Mouse (Mus musculus) G1E (cell line): Measurements from ENCODE around the gene Neurl4. TPM values are rescaled to one million over a fixed set of nuclear protein-coding genes. Genes with fewer than 3 reads are reported as not detected.

Experiments used
- ATAC-seq: 2 replicates; pipeline ENCODE4 v1.8.0; 2016; ENCODE audit warnings: mild to moderate bottlenecking; ENCODE audit not compliant: insufficient number of reproducible peaks, poor library complexity, low FRiP score, severe bottlenecking; ENCODE audit errors: extremely low read depth
- DNase-seq: peaks from one replicate; pipeline ENCODE4 v3.0.0; 2012; ENCODE audit warnings: low spot score
- H3K27me3 ChIP-seq: 2 replicates; pipeline ENCODE4 v1.6.1; 2012; ENCODE audit warnings: mild to moderate bottlenecking, low read length, inconsistent platforms; ENCODE audit not compliant: insufficient read depth
- H3K36me3 ChIP-seq: replicated peaks from 2 replicates; pipeline ENCODE3; 2012; ENCODE audit warnings: mild to moderate bottlenecking, inconsistent platforms
- H3K4me1 ChIP-seq: 2 replicates; pipeline ENCODE4 v1.6.1; 2012; ENCODE audit warnings: low read depth, low read length, inconsistent platforms, mixed read lengths; ENCODE audit not compliant: insufficient read depth
- H3K4me3 ChIP-seq: 2 replicates; pipeline ENCODE4 v1.5.1; 2012; ENCODE audit warnings: low read depth, mild to moderate bottlenecking, inconsistent platforms, low read length, moderate library complexity, mixed read lengths
- H3K9me3 ChIP-seq: replicated peaks from 2 replicates; pipeline ENCODE4 v1.6.1; 2012; ENCODE audit warnings: inconsistent platforms
- CTCF ChIP-seq: IDR thresholded peaks from 2 replicates; pipeline ENCODE4 v1.5.1; 2012; ENCODE audit warnings: low read depth, low read length, inconsistent platforms, mixed read lengths
- GATA1 ChIP-seq: IDR thresholded peaks from 2 replicates; pipeline ENCODE4 v1.6.1; 2012; ENCODE audit warnings: borderline replicate concordance, low read length, inconsistent platforms, mixed read lengths
- GATA2 ChIP-seq: IDR thresholded peaks from 2 replicates; pipeline ENCODE4 v1.6.1; 2012; ENCODE audit warnings: low read depth, low read length, inconsistent platforms, borderline replicate concordance
- POLR2AphosphoS5 ChIP-seq: IDR thresholded peaks from 2 replicates; pipeline ENCODE4 v1.6.1; 2012; ENCODE audit warnings: low read depth, low read length, inconsistent platforms; ENCODE audit not compliant: insufficient replicate concordance
- TAL1 ChIP-seq: conservative IDR thresholded peaks from 2 replicates; pipeline ENCODE4 v1.6.1; 2012; ENCODE audit warnings: low read depth, low read length, inconsistent platforms, mixed read lengths
- polyA plus RNA-seq: library from polyadenylated mRNA; stranded (reverse); fragments of >175 nt; gene quantifications from 2 replicates; pipeline ENCODE4 v1.2.3, GENCODE M21; 2012
- total RNA-seq, 2 experiments: library from RNA; stranded (forward) in 1 of 2; stranded (reverse) in 1 of 2; fragments of 200-1000 nt in 1 of 2; fragments of >200 nt in 1 of 2; fragmentation: Nextera tagmentation in 1 of 2; gene quantifications; 2 replicates each; pipeline ENCODE4 v1.2.3; 2014 to 2017

Neurl4 gene
- total and polyA plus RNA-seq, 3 experiments = 25.7 to 87.0 (median 27.2) TPM

- H3K4me3 ChIP-seq = peak within 1 kb of the TSS; percentile 27; the same call in 1 of the 2 replicates
- H3K9me3 ChIP-seq = peaks cover 12% of the 10 kb centered on the region
- H3K27me3 ChIP-seq = peaks cover 60% of the 10 kb centered on the region
- DNase-seq = no peak
- H3K36me3 ChIP-seq = no peaks in the 10 kb centered on the region
- TF ChIP-seq GATA1 (no peak), CTCF (no peak), GATA2 (no peak), TAL1 (no peak)
- no peak for ATAC-seq
- peaks cover 38% of the 10 kb centered on the region for H3K4me1 ChIP-seq
Measured at GRCm38 (mm10) chr11:69935137-69935879, 34.4 kb downstream of the Neurl4 start, which contains the start of gene Ybx2. Ybx2 (plus strand) TSS chr11:69935796.

GRCm38 (mm10) chr11:69936156-69936555 lies 35.3 kb downstream of the Neurl4 start:
- Histone ChIP-seq H3K4me1 (peaks cover 34% of the 10 kb centered on the region), H3K4me3 (no peak overlapping the region), H3K27me3 (peaks cover 67% of the 10 kb centered on the region), H3K9me3 (peaks cover 12% of the 10 kb centered on the region), H3K36me3 (no peaks in the 10 kb centered on the region)
- TF ChIP-seq CTCF (no peak), GATA2 (no peak), POLR2AphosphoS5 (no peak), TAL1 (no peak), GATA1 (no peak)
- DNase-seq = no peak
- ATAC-seq = no peak

DNA sequence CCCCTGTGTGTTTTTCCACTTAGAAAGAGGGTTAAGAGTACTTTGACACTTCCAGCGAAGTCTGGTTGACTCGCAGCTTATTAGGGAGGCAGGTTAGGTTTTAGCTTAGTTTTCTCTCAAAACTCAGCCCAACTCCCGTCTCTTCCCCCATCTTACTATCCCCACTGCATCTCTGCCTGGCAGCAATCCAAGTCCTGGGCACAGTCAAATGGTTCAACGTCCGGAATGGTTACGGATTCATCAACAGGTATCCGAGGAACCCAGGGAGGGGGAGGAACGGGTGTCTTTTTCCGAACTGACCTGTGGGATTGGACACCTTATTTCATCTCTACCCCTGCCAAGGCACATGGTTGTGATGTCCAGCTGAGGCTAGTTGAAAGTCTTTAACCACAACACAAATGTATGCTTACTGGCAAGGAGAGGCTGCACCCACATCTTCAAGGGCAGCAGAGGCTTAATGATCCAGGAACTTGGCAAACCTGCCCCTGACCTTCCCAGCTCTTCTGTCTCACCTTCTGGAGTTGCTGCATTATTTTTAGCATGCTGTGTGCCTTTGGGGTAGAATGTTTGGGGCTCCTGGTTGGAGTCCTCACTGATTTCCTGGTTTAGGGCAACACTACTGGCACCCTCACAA lies 36.0 kb downstream of the Neurl4 start:
- Histone ChIP-seq H3K27me3 (peaks cover 70% of the 10 kb centered on the region), H3K36me3 (no peaks in the 10 kb centered on the region), H3K9me3 (peaks cover 12% of the 10 kb centered on the region), H3K4me1 (peaks cover 27% of the 10 kb centered on the region), H3K4me3 (no peak overlapping the region)
- ATAC-seq = no peak
- DNase-seq = no peak
- TF ChIP-seq GATA2 = no peak
- no peak for TF ChIP-seq GATA1
- no peak for TF ChIP-seq CTCF
- TF ChIP-seq POLR2AphosphoS5 = no peak
- no peak for TF ChIP-seq TAL1

DNA sequence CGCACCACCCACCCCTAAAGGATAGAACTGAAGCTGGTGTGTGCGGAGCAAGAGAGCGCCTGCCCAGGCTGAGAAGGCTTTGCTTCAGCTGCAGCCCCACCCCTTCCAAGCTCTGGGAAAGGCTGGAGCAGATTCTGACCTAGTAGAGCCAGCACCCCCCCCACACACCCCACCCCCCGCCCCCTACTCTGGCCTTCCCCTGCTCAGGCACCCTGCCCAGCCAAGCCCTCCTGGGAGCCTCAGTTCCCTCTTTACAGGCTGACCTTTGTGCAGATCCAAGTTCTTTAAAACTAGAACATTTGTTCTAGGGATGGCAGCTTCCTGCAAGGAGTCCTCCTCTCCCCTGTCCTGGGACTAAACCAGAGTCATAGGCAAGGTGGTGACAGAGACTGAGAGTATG lies 36.5 kb downstream of the Neurl4 start:
- TF ChIP-seq GATA2 = no peak
- no peak for TF ChIP-seq CTCF
- TF ChIP-seq GATA1 = no peak
- TF ChIP-seq POLR2AphosphoS5 = no peak
- no peak for TF ChIP-seq TAL1
- Histone ChIP-seq H3K4me1 (peaks cover 21% of the 10 kb centered on the region), H3K27me3 (peaks cover 74% of the 10 kb centered on the region), H3K4me3 (no peak overlapping the region), H3K36me3 (no peaks in the 10 kb centered on the region), H3K9me3 (peaks cover 12% of the 10 kb centered on the region)
- no peak for DNase-seq
- ATAC-seq = no peak

GRCm38 (mm10) chr11:69937834-69938233 lies 37.0 kb downstream of the Neurl4 start:
- ATAC-seq (no peak), DNase-seq (no peak)
- peaks cover 78% of the 10 kb centered on the region for H3K27me3 ChIP-seq
- H3K36me3 ChIP-seq = no peaks in the 10 kb centered on the region
- H3K4me3 ChIP-seq = no peak overlapping the region
- peaks cover 12% of the 10 kb centered on the region for H3K9me3 ChIP-seq
- TF ChIP-seq GATA1 (no peak), GATA2 (no peak), TAL1 (no peak), POLR2AphosphoS5 (no peak), CTCF (no peak)
- H3K4me1 ChIP-seq = peaks cover 18% of the 10 kb centered on the region

DNA sequence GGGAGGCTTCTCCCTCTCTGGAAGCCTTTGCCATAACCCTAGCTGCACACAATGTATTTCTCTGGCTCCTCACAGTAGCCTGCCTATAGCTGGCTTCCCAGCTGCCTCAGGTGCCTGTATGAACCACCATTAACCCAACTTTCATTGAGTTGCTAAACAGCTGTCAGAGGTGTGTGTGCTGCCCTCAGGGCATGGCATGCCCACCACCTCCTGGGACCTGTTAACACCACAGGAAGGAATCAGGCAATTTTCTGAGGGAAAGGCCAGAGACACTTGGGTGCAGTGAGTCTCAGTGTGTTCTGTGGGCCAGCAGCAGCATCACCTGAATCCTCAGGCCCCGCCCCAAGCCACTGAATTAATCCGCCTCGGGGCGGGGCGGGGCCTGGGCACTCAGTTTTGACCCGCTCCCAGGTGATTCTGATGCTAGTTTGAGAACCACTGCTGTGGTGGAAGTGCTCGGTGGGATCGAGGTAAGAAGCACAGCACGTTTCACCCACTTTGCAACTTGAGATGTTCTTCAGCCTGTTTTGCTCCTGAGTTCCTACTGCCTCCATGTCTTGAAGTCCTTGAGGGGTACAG lies 37.6 kb downstream of the Neurl4 start:
- Histone ChIP-seq H3K9me3 (peaks cover 12% of the 10 kb centered on the region), H3K4me1 (peaks cover 18% of the 10 kb centered on the region), H3K27me3 (peaks cover 85% of the 10 kb centered on the region), H3K4me3 (no peak overlapping the region), H3K36me3 (no peaks in the 10 kb centered on the region)
- ATAC-seq (no peak), DNase-seq (no peak)
- TF ChIP-seq GATA2 = no peak
- no peak for TF ChIP-seq CTCF
- TF ChIP-seq GATA1 = no peak
- TF ChIP-seq POLR2AphosphoS5 = no peak
- TF ChIP-seq TAL1 = no peak
